Mouse (Mus musculus): Measurements from ENCODE around the gene Zbed3. TPM values are rescaled to one million over a fixed set of nuclear protein-coding genes. Genes with fewer than 3 reads are reported as not detected.

Zbed3 gene
- total and polyA plus RNA-seq, 2 experiments from 2014 or later = 26.7 to 32.1 TPM

- Histone ChIP-seq H3K4me3 (ENCODE audit: low read depth, low read length) (no peak overlapping the region), H3K9ac (replicated peaks; ENCODE audit: low read depth, low read length) (no peak overlapping the region), H3K9me3 (replicated peaks; ENCODE audit: control insufficient read depth, low read length) (no peaks in the 10 kb centered on the region), H3K4me2 (ENCODE audit: low read depth, low read length) (no peak overlapping the region), H3K27me3 (ENCODE audit: control insufficient read depth, insufficient read depth, low read length) (no peaks in the 10 kb centered on the region), H3K27ac (ENCODE audit: low read depth) (no peak overlapping the region), H3K36me3 (replicated peaks; ENCODE audit: control insufficient read depth, insufficient read depth, low read length) (no peaks in the 10 kb centered on the region), H3K4me1 (ENCODE audit: control insufficient read depth, insufficient read depth) (no peaks in the 10 kb centered on the region)
- ATAC-seq (ENCODE audit: insufficient read depth, low read depth) (no peak), DNase-seq (ENCODE audit: low spot score) (no peak)
- TF ChIP-seq CTCF (IDR thresholded peaks at IDR 0.05; ENCODE audit: low read depth) (no peak), EP300 (IDR thresholded peaks at IDR 0.05; ENCODE audit: low read depth) (no peak)
- WGBS = 66% methylated on average over 4 of the region's 4 CpGs
These were observed 3.0 kb upstream of the Zbed3 start for GRCm38 (mm10) chr13:95320451-95320850.

- ATAC-seq (ENCODE audit: insufficient read depth, low read depth) = peak; percentile 53; the same call in 1 of the 2 replicates
- no peaks in the 10 kb centered on the region for H3K9me3 ChIP-seq (replicated peaks; ENCODE audit: control insufficient read depth, low read length)
- H3K27me3 ChIP-seq (ENCODE audit: control insufficient read depth, insufficient read depth, low read length) = no peaks in the 10 kb centered on the region
- peak; percentile 38 for TF ChIP-seq CTCF (IDR thresholded peaks at IDR 0.05; ENCODE audit: low read depth)
- no peak for TF ChIP-seq EP300 (IDR thresholded peaks at IDR 0.05; ENCODE audit: low read depth)
- H3K36me3 ChIP-seq (replicated peaks; ENCODE audit: control insufficient read depth, insufficient read depth, low read length) = no peaks in the 10 kb centered on the region
- 25% methylated on average over 15 of the region's 15 CpGs for WGBS
- peak overlapping the region; percentile 98 for H3K27ac ChIP-seq (ENCODE audit: low read depth)
- H3K9ac ChIP-seq (replicated peaks; ENCODE audit: low read depth, low read length) = peak overlapping the region; percentile 99
- peaks cover 28% of the 10 kb centered on the region for H3K4me1 ChIP-seq (ENCODE audit: control insufficient read depth, insufficient read depth)
- DNase-seq (ENCODE audit: low spot score) = peak; percentile 31
- peak overlapping the region; percentile 93 for H3K4me3 ChIP-seq (ENCODE audit: low read depth, low read length)
- peak overlapping the region; percentile 80 for H3K4me2 ChIP-seq (ENCODE audit: low read depth, low read length)
These were observed 676 bp downstream of the Zbed3 start for GRCm38 (mm10) chr13:95323950-95324625.

- no peaks in the 10 kb centered on the region for H3K36me3 ChIP-seq (replicated peaks; ENCODE audit: control insufficient read depth, insufficient read depth, low read length)
- peaks cover 28% of the 10 kb centered on the region for H3K4me1 ChIP-seq (ENCODE audit: control insufficient read depth, insufficient read depth)
- peak overlapping the region; percentile 80 for H3K4me2 ChIP-seq (ENCODE audit: low read depth, low read length)
- peak overlapping the region; percentile 98 for H3K27ac ChIP-seq (ENCODE audit: low read depth)
- WGBS = under 1% methylated on average over 22 of the region's 22 CpGs
- DNase-seq (ENCODE audit: low spot score) = no peak
- peak overlapping the region; percentile 99 for H3K9ac ChIP-seq (replicated peaks; ENCODE audit: low read depth, low read length)
- peak overlapping the region; percentile 93 for H3K4me3 ChIP-seq (ENCODE audit: low read depth, low read length)
- H3K27me3 ChIP-seq (ENCODE audit: control insufficient read depth, insufficient read depth, low read length) = no peaks in the 10 kb centered on the region
- peak; percentile 37; the same call in 1 of the 2 replicates for ATAC-seq (ENCODE audit: insufficient read depth, low read depth)
- TF ChIP-seq EP300 (IDR thresholded peaks at IDR 0.05; ENCODE audit: low read depth) (no peak), CTCF (IDR thresholded peaks at IDR 0.05; ENCODE audit: low read depth) (no peak)
- no peaks in the 10 kb centered on the region for H3K9me3 ChIP-seq (replicated peaks; ENCODE audit: control insufficient read depth, low read length)
These were observed 1.2 kb downstream of the Zbed3 start for GRCm38 (mm10) chr13:95324626-95325079.

GRCm38 (mm10) chr13:95325080-95325906 is 1.9 kb downstream of the Zbed3 start:
- Histone ChIP-seq H3K4me2 (ENCODE audit: low read depth, low read length) (peak overlapping the region; percentile 80), H3K9me3 (replicated peaks; ENCODE audit: control insufficient read depth, low read length) (no peaks in the 10 kb centered on the region), H3K27ac (ENCODE audit: low read depth) (peak overlapping the region; percentile 98), H3K36me3 (replicated peaks; ENCODE audit: control insufficient read depth, insufficient read depth, low read length) (no peaks in the 10 kb centered on the region), H3K4me3 (ENCODE audit: low read depth, low read length) (peak overlapping the region; percentile 93), H3K27me3 (ENCODE audit: control insufficient read depth, insufficient read depth, low read length) (no peaks in the 10 kb centered on the region), H3K4me1 (ENCODE audit: control insufficient read depth, insufficient read depth) (peaks cover 28% of the 10 kb centered on the region), H3K9ac (replicated peaks; ENCODE audit: low read depth, low read length) (peak overlapping the region; percentile 99)
- DNase-seq (ENCODE audit: low spot score) = peak; percentile 80
- peak; percentile 73 for ATAC-seq (ENCODE audit: insufficient read depth, low read depth)
- TF ChIP-seq EP300 (IDR thresholded peaks at IDR 0.05; ENCODE audit: low read depth) (no peak), CTCF (IDR thresholded peaks at IDR 0.05; ENCODE audit: low read depth) (no peak)
- under 1% methylated on average over 57 of the region's 63 CpGs for WGBS

GRCm38 (mm10) chr13:95325907-95326550 is 2.6 kb downstream of the Zbed3 start:
- Histone ChIP-seq H3K9me3 (replicated peaks; ENCODE audit: control insufficient read depth, low read length) (no peaks in the 10 kb centered on the region), H3K4me2 (ENCODE audit: low read depth, low read length) (peak overlapping the region; percentile 80), H3K4me1 (ENCODE audit: control insufficient read depth, insufficient read depth) (peaks cover 28% of the 10 kb centered on the region), H3K9ac (replicated peaks; ENCODE audit: low read depth, low read length) (peak overlapping the region; percentile 99), H3K27ac (ENCODE audit: low read depth) (peak overlapping the region; percentile 98), H3K4me3 (ENCODE audit: low read depth, low read length) (peak overlapping the region; percentile 93), H3K27me3 (ENCODE audit: control insufficient read depth, insufficient read depth, low read length) (no peaks in the 10 kb centered on the region), H3K36me3 (replicated peaks; ENCODE audit: control insufficient read depth, insufficient read depth, low read length) (no peaks in the 10 kb centered on the region)
- TF ChIP-seq CTCF (IDR thresholded peaks at IDR 0.05; ENCODE audit: low read depth) (no peak), EP300 (IDR thresholded peaks at IDR 0.05; ENCODE audit: low read depth) (no peak)
- DNase-seq (ENCODE audit: low spot score) (no peak), ATAC-seq (ENCODE audit: insufficient read depth, low read depth) (no peak)
- 11% methylated on average over 5 of the region's 5 CpGs for WGBS

Data from heart, postnatal 0 days (tissue).